Mouse (Mus musculus): ENCODE measurements at regions not wholly inside any gene's neighbourhood (a gene's known extent, or its start where the extent isn't known, plus 50 kb on each side); places are given as distances from the start of the nearest gene placed in this dataset.

DNA sequence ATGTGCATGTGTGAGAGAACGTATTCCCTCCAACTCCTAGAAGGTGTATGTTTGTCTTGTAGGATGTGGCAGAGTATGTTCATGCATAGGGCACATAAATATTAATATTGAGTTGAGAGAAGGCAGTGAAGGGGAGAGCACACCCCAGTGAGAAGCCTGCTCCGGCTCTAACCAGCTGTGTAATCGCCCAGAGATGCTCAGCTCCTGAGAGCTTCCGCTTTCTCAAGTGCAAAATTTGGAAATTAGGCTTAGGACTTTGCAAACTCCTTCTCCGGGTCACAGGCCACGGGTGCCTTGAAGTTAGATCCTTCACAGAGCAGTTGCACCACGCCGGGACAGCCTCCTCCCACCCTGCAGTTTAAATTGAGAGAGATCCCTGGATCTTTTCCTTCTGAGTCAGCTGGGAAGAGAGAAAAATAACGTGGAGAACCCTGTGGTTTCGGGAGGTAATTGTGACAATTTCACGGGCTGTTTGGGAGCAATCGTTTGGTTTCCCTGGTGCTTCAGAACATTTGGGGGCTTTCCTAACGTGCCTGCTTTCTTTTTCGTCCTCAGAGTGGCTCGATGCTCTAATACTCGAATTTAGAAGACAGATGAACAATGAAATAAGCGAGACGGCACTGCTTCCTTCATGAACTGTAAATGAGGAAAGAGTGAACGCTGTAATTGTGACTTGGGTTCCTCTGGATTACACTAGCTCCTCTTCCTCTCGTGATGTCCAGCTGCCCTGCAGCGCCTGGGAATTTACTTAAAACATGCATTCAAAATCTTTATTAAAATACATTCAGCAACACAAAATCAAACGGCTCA, 263.0 kb upstream of the Adamts16 start:
- H3K27ac ChIP-seq (ENCODE audit: low read depth, low read length), result peak overlapping the region; percentile 62
- peak overlapping the region; percentile 39 for H3K9ac ChIP-seq (replicated peaks; ENCODE audit: low read length, poor library complexity, severe bottlenecking)
- H3K36me3 ChIP-seq (ENCODE audit: insufficient read depth, low read length), result no peaks in the 10 kb centered on the region
- 0 out of 2 replicates have a peak, but pooled peaks cover 5% of the 10 kb centered on the region for H3K27me3 ChIP-seq (ENCODE audit: insufficient read depth, low read length)
- no peak for DNase-seq (ENCODE audit: low spot score)
- H3K4me2 ChIP-seq (ENCODE audit: low read depth, low read length, poor library complexity, severe bottlenecking), result peak overlapping the region; percentile 69
- no peak for TF ChIP-seq CTCF (IDR thresholded peaks at IDR 0.05)
- peak overlapping the region; percentile 32 for H3K4me3 ChIP-seq (ENCODE audit: low read depth, low read length)
- no peak; the same call in 1 of the 2 replicates for ATAC-seq (ENCODE audit: low FRiP score)
- 13% methylated on average over 22 of the region's 22 CpGs for WGBS
- no peaks in the 10 kb centered on the region for H3K9me3 ChIP-seq (ENCODE audit: low read length)
- H3K4me1 ChIP-seq (ENCODE audit: insufficient read depth, low read length), result 0 out of 2 replicates have a peak, but pooled peaks cover 3% of the 10 kb centered on the region

DNA sequence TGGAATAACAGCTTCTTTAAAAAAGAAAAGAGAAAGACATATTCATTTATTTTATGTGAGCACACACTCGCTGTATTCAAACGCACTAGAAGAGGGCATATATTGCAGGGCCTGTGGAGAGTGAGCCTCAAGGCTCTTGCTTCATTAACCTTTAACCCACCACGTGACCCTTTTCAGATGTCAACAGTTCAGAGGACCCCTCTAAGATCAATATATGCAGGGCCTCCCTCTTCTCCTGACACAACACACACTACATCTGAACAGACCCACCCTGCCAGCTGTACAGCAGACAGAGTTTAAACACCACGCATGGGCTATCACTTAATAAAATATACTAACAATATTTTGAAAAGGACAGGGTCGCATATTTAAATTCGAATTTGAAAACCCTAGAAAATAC, 242.7 kb upstream of the Adamts16 start:
- H3K9me3 ChIP-seq (ENCODE audit: low read length), result no peaks in the 10 kb centered on the region
- no peaks in the 10 kb centered on the region for H3K36me3 ChIP-seq (ENCODE audit: insufficient read depth, low read length)
- no peaks in the 10 kb centered on the region for H3K4me1 ChIP-seq (ENCODE audit: insufficient read depth, low read length)
- H3K4me2 ChIP-seq (ENCODE audit: low read depth, low read length, poor library complexity, severe bottlenecking), result no peak overlapping the region
- DNase-seq (ENCODE audit: low spot score) (no peak), ATAC-seq (ENCODE audit: low FRiP score) (no peak)
- WGBS, result 76% methylated on average over 6 of the region's 6 CpGs
- H3K4me3 ChIP-seq (ENCODE audit: low read depth, low read length), result no peak overlapping the region
- TF ChIP-seq CTCF (IDR thresholded peaks at IDR 0.05), result no peak
- H3K9ac ChIP-seq (replicated peaks; ENCODE audit: low read length, poor library complexity, severe bottlenecking), result no peak overlapping the region
- no peaks in the 10 kb centered on the region for H3K27me3 ChIP-seq (ENCODE audit: insufficient read depth, low read length)
- H3K27ac ChIP-seq (ENCODE audit: low read depth, low read length), result no peak overlapping the region

GRCm38 (mm10) chr13:71075916-71076315, 234.3 kb upstream of the Adamts16 start:
- Histone ChIP-seq H3K36me3 (ENCODE audit: insufficient read depth, low read length) (no peaks in the 10 kb centered on the region), H3K27ac (ENCODE audit: low read depth, low read length) (no peak overlapping the region), H3K9ac (replicated peaks; ENCODE audit: low read length, poor library complexity, severe bottlenecking) (no peak overlapping the region), H3K9me3 (ENCODE audit: low read length) (no peaks in the 10 kb centered on the region), H3K4me2 (ENCODE audit: low read depth, low read length, poor library complexity, severe bottlenecking) (no peak overlapping the region), H3K4me1 (ENCODE audit: insufficient read depth, low read length) (no peaks in the 10 kb centered on the region), H3K4me3 (ENCODE audit: low read depth, low read length) (no peak overlapping the region), H3K27me3 (ENCODE audit: insufficient read depth, low read length) (no peaks in the 10 kb centered on the region)
- WGBS, result 85% methylated on average over 4 of the region's 4 CpGs
- DNase-seq (ENCODE audit: low spot score), result no peak
- TF ChIP-seq CTCF (IDR thresholded peaks at IDR 0.05), result no peak
- no peak for ATAC-seq (ENCODE audit: low FRiP score)

GRCm38 (mm10) chr13:71074012-71074411, 232.4 kb upstream of the Adamts16 start:
- Histone ChIP-seq H3K4me2 (ENCODE audit: low read depth, low read length, poor library complexity, severe bottlenecking) (no peak overlapping the region), H3K9me3 (ENCODE audit: low read length) (no peaks in the 10 kb centered on the region), H3K4me1 (ENCODE audit: insufficient read depth, low read length) (no peaks in the 10 kb centered on the region), H3K4me3 (ENCODE audit: low read depth, low read length) (no peak overlapping the region), H3K36me3 (ENCODE audit: insufficient read depth, low read length) (no peaks in the 10 kb centered on the region), H3K9ac (replicated peaks; ENCODE audit: low read length, poor library complexity, severe bottlenecking) (no peak overlapping the region), H3K27ac (ENCODE audit: low read depth, low read length) (no peak overlapping the region), H3K27me3 (ENCODE audit: insufficient read depth, low read length) (no peaks in the 10 kb centered on the region)
- ATAC-seq (ENCODE audit: low FRiP score) (no peak), DNase-seq (ENCODE audit: low spot score) (no peak)
- 21% methylated on average over 10 of the region's 10 CpGs for WGBS
- TF ChIP-seq CTCF (IDR thresholded peaks at IDR 0.05), result no peak

GRCm38 (mm10) chr13:71068757-71069201, 227.2 kb upstream of the Adamts16 start:
- peak; percentile 32; the same call in 1 of the 2 replicates for ATAC-seq (ENCODE audit: low FRiP score)
- no peaks in the 10 kb centered on the region; the same call in 1 of the 2 replicates for H3K4me1 ChIP-seq (ENCODE audit: insufficient read depth, low read length)
- H3K36me3 ChIP-seq (ENCODE audit: insufficient read depth, low read length), result no peaks in the 10 kb centered on the region
- TF ChIP-seq CTCF (IDR thresholded peaks at IDR 0.05), result no peak
- no peaks in the 10 kb centered on the region for H3K27me3 ChIP-seq (ENCODE audit: insufficient read depth, low read length)
- H3K9me3 ChIP-seq (ENCODE audit: low read length), result no peaks in the 10 kb centered on the region
- no peak for DNase-seq (ENCODE audit: low spot score)
- 25% methylated on average over 11 of the region's 11 CpGs for WGBS
- H3K27ac ChIP-seq (ENCODE audit: low read depth, low read length), result no peak overlapping the region
- H3K4me2 ChIP-seq (ENCODE audit: low read depth, low read length, poor library complexity, severe bottlenecking), result peak overlapping the region; percentile 10; the same call in 1 of the 2 replicates
- H3K9ac ChIP-seq (replicated peaks; ENCODE audit: low read length, poor library complexity, severe bottlenecking), result no peak overlapping the region
- no peak overlapping the region for H3K4me3 ChIP-seq (ENCODE audit: low read depth, low read length)

DNA sequence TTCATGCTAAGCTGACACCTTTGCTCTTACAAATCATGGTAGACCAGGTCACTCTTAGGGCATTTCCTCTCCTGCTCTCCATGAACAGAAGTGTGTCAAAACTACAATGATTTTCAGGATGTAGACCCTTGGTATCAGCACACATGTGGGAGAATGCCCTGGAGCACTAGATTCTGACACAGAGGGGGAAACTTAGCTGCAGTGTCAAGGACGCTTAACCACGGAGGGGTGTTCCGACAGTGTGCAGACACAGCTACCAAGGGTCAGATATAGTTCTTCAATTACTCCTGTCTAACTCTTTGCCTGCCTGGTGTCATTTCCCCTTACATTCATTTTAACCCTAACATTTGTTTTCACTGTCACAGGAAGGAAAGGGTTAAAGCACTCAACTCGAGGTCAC, 226.4 kb upstream of the Adamts16 start:
- H3K9ac ChIP-seq (replicated peaks; ENCODE audit: low read length, poor library complexity, severe bottlenecking), result no peak overlapping the region
- WGBS, result 33% methylated on average over 4 of the region's 4 CpGs
- H3K4me2 ChIP-seq (ENCODE audit: low read depth, low read length, poor library complexity, severe bottlenecking), result no peak overlapping the region; the same call in 1 of the 2 replicates
- H3K27ac ChIP-seq (ENCODE audit: low read depth, low read length), result no peak overlapping the region
- no peaks in the 10 kb centered on the region for H3K36me3 ChIP-seq (ENCODE audit: insufficient read depth, low read length)
- no peaks in the 10 kb centered on the region for H3K27me3 ChIP-seq (ENCODE audit: insufficient read depth, low read length)
- no peak for TF ChIP-seq CTCF (IDR thresholded peaks at IDR 0.05)
- no peaks in the 10 kb centered on the region; the same call in 1 of the 2 replicates for H3K4me1 ChIP-seq (ENCODE audit: insufficient read depth, low read length)
- no peak for ATAC-seq (ENCODE audit: low FRiP score)
- H3K4me3 ChIP-seq (ENCODE audit: low read depth, low read length), result no peak overlapping the region
- no peak for DNase-seq (ENCODE audit: low spot score)
- H3K9me3 ChIP-seq (ENCODE audit: low read length), result no peaks in the 10 kb centered on the region

Measured in midbrain, postnatal 0 days (tissue).